Mouse (Mus musculus): Measurements from ENCODE around the gene Paqr6.
"Not testable (repeated sequence)": the region's sequence is repeated elsewhere in the genome, so short reads cannot be mapped to it uniquely, and the experiment has no call there.

Gene Paqr6

GRCm38 (mm10) chr3:88365705-88366361 is 1.4 kb downstream of the Paqr6 start:
- no peak for DNase-seq (ENCODE audit: low spot score in 2 of 2)

GRCm38 (mm10) chr3:88366830-88367428 is 2.5 kb downstream of the Paqr6 start:
- peak; percentile 48 to 61 for DNase-seq (ENCODE audit: low spot score in 2 of 2)

DNA sequence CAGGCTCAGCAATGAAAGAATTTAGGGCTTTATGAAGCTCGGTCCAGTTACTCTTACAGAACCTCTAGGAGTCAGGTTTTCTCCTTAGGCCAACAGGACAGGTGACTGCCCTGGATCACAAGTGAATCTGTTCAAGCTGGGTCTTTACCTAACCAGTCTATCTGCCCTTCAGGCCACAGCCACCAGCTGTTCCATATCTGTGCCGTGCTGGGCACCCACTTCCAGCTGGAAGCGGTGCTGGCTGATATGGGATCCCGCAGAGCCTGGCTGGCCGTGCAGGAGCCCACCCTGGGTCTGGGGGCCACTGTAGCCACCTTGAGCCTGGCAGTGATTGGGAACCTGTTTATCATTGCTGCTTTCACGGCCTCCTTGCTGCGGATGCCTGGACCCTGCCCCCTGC is 3.1 kb downstream of the Paqr6 start:
- DNase-seq (ENCODE audit: low spot score in 2 of 2), result not testable (repeated sequence)

DNA sequence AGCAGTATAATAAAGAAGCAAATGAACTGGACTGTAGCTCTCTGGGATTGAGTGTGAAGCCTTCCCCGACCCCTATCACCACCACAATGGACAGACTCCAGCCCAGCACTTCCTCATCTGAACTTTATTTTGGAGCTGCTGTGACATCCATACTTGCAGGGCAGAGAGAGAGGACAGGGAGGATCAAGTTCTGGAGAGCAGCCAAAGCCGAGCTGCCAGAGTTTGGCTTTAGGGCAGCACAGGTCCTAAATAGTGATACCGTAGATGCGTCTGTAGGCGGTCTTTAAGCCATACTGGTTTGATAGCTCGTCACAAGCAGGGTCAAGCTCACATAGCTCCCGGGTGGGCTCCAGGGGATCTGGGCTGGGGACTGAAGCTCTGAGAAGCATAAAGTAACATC is 4.1 kb downstream of the Paqr6 start:
- not testable (repeated sequence) for DNase-seq (ENCODE audit: low spot score in 2 of 2)

DNA sequence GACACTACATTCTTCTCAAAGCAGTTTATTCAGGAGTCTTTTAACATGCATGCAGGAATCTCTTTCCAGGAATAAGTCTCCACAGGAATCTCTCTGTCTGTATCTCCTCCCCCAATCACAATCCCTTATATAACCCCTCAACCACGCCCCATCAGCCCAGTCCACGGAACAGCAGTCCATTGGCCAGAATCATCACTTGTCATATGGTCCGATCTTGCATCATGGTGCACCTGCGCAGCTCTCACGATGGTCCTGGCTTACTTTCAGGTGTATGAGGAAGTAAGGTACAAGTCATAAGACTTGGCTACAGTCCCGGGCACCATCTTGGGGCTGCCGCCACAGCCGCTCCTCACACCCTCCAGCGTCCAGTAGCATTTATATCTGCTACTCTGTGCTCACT is 8.3 kb downstream of the Paqr6 start, which contains the start of gene Bglap3:
Gene Bglap3 (minus strand): TSS at position 101 of the 400 bp plus-strand sequence.
- not testable (repeated sequence) for DNase-seq (ENCODE audit: low spot score in 2 of 2)

GRCm38 (mm10) chr3:88375750-88376626 is 11.6 kb downstream of the Paqr6 start:
- DNase-seq (ENCODE audit: low spot score in 2 of 2), result not testable (repeated sequence)

- DNase-seq (ENCODE audit: low spot score in 2 of 2), result not testable (repeated sequence)
Measured at GRCm38 (mm10) chr3:88376644-88377043, 12.3 kb downstream of the Paqr6 start.

GRCm38 (mm10) chr3:88378599-88378998 is 14.2 kb downstream of the Paqr6 start, which contains the start of gene Bglap2:
Gene Bglap2, minus strand, starts transcription at chr3:88378699.
- not testable (repeated sequence) for DNase-seq (ENCODE audit: low spot score in 2 of 2)

DNA sequence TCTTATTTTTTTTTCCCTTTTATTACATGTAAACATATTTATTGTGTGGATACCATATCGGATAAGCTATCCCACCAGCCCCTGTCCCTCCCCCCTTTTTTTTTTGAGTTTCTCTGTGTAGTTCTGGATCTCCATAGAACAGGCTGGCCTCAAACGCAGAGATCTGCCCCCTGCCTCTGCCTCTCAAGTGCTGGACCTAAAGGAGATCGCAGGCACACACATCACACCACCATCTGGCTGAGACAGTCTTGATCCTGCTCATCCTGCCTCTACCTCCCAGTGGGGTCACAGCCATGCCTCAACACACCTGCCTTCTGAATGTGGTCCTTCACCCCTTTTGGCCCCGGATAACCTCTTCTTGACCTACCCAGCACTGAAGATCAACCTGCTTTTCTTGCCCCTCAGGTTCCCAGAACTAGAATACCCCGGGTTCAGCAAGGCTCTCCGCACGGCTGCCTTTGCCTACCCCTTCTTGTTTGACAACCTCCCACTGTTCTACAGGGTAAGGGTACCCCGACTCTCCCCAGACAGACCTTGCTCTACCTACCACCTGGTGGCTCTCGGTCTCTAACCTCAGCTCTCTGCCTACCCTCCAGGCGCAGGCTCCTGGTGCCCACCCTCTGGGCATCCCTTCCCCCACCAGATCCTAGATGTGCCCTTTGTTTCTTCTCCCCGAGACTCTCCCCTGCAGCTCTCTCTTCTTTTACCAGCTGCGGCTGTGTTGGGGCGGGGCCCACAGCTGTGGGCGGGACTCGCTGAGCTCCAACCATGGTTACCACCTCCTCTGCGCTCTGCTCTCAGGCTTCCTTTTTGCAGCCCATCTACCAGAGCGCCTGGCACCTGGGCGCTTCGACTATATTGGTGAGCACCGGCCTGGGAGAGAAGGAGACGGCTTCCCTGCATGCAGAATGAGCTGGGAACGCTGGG is 17.3 kb downstream of the Paqr6 start:
- peak in 1 of 2 experiments; percentile 22 for DNase-seq (ENCODE audit: low spot score in 2 of 2)

DNA sequence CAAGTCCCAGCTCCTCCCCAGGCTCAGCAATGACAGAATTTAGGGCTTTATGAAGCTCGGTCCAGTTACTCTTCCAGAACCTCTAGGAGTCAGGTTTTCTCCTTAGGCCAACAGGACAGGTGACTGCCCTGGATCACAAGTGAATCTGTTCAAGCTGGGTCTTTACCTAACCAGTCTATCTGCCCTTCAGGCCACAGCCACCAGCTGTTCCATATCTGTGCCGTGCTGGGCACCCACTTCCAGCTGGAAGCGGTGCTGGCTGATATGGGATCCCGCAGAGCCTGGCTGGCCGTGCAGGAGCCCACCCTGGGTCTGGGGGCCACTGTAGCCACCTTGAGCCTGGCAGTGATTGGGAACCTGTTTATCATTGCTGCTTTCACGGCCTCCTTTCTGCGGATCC is 18.0 kb downstream of the Paqr6 start:
- not testable (repeated sequence) for DNase-seq (ENCODE audit: low spot score in 2 of 2)

DNA sequence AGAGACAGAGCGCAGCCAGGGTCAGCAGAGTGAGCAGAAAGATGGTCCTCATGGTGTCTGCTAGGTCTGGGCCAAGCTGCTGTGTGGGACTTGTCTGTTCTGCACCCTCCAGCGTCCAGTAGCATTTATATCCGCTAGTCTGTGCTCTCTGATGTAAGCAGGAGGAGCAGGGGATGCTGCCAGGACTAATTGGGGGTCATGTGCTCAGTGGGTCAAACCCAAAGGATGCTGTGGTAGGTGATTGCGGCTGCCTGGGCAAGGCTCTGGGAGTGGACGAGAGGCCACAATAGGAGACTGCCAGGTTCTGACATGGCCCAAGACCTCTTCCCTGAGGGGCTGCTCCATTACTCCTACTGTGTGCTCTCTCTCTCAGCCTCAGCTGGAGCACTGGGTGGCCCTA is 20.0 kb downstream of the Paqr6 start, which contains the start of gene Bglap:
Gene Bglap (minus strand): TSS at position 101 of the 400 bp plus-strand sequence.
- no peak for DNase-seq (ENCODE audit: low spot score in 2 of 2)

DNA sequence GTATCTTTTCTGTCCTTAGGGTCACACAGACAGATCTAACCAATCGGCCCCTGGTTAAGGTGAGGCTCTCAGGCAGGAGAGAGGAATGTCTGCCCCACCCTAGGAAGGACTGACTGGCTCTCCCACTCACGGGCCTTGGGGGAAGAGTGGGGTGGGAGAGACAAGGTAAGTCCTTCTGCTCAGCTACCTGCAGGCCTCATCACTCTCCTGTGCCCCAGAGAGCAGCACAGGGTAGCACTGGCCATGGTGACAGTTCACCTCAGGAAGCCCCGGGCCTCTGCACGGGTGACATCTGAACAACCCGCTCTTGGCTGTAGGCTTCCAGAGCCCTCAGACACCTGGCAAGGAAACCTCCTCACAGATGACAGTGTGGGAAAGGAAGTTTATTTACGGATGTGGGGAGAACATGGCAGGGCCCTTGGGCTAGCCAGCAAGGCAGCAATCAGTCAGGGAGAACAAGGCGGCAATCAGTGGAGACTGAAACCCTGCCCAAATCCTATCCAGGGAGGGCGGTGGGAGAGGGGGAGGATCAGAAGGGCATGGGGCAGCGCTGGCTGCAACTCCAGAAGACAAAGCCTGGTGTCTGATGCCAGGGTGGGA is 29.5 kb downstream of the Paqr6 start:
- DNase-seq (ENCODE audit: low spot score in 2 of 2), result no peak

DNA sequence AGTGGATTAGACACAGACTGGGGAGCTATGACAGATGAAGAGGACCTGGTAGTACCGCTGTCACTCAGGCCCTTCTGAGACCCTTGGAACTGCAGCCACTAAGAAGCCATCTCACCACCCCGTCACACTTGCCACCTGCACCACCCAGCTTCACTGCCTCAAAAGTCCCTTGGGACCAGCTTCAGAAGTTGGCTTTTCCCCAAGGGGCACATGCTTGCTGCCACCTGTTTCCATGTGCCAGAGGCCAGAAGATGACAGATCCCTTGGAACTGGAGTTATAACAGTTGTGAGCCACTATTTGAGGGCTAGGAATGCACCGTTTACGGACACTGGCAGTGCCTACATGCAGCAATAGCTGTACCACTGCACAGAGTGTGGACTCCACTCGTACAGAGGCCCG is 30.9 kb downstream of the Paqr6 start:
- no peak for DNase-seq (ENCODE audit: low spot score in 2 of 2)

DNA sequence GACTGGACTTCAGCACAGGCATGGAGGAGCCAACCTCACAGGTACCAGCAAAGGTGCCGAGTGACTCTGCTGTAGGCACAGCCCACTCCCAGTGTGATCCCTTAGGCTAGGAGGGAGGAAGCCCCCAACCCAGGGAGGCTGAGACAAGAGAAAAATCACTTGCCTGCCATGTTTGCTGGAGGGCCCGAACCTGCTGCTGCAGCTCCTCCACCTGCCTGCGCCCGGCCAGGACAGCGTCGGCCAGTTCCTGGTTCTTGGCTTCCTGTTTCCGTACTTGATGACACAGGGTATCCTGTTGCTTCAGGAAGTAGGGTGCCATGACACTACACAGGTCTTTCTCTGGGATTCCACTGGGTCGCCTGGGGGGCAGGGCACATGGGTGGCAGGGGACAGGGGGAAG is 31.4 kb downstream of the Paqr6 start:
- no peak for DNase-seq (ENCODE audit: low spot score in 2 of 2)

GRCm38 (mm10) chr3:88398666-88399065 is 34.3 kb downstream of the Paqr6 start:
- no peak for DNase-seq (ENCODE audit: low spot score in 2 of 2)

- DNase-seq (ENCODE audit: low spot score in 2 of 2), result no peak
Measured at GRCm38 (mm10) chr3:88403522-88404230, 39.3 kb downstream of the Paqr6 start.

GRCm38 (mm10) chr3:88407090-88407489 is 42.7 kb downstream of the Paqr6 start:
- peak; percentile 36 to 56 for DNase-seq (ENCODE audit: low spot score in 2 of 2)

- no peak for DNase-seq (ENCODE audit: low spot score in 2 of 2)
Measured at GRCm38 (mm10) chr3:88407529-88407928, 43.1 kb downstream of the Paqr6 start.

GRCm38 (mm10) chr3:88408953-88409352 is 44.6 kb downstream of the Paqr6 start:
- DNase-seq (ENCODE audit: low spot score in 2 of 2), result no peak

All from urinary bladder, postnatal 36 days (tissue).